ENCODE assay signal across 8 mouse cellular contexts in genomic region chr10:42591993-42592686, GRCm38 (mm10). TPM values are rescaled to one million over a fixed set of nuclear protein-coding genes. Genes with fewer than 3 reads are reported as not detected.
A peak's percentile ranks its signal among the peaks of the same experiment; 100 is the strongest.
DNase-seq lines count a peak whose midpoint lies in the region; ATAC-seq and TF ChIP-seq lines count a peak whose summit lies in the region.
"Had no signal": no experiment of that assay in that cellular context is flagged by ENCODE, and none has a peak within 500 bp of the region (broad histone marks: within the 10 kb centered on the region; RNA-seq: fewer than 3 reads in every experiment).

No protein-coding gene starts in this region.

- no peaks in the 10 kb centered on the region for H3K9me3 ChIP-seq in E14TG2a.4 (ENCODE audit: low read length)
- H3K9me3 ChIP-seq in forebrain, postnatal 0 days (ENCODE audit: low read length): no peaks in the 10 kb centered on the region
- H3K9me3 ChIP-seq in liver, postnatal 0 days (ENCODE audit: low read length): no peaks in the 10 kb centered on the region

- H3K36me3 ChIP-seq in E14TG2a.4 (ENCODE audit: insufficient read depth, low read length): no peaks in the 10 kb centered on the region
- H3K36me3 ChIP-seq in forebrain, postnatal 0 days (ENCODE audit: insufficient read depth): no peaks in the 10 kb centered on the region
- H3K36me3 ChIP-seq in liver, postnatal 0 days (replicated peaks; ENCODE audit: insufficient read depth, low read length): no peaks in the 10 kb centered on the region

- H3K4me1 ChIP-seq in E14TG2a.4 (replicated peaks; ENCODE audit: low read depth, low read length): peaks cover 28% of the 10 kb centered on the region
- peaks cover 9% of the 10 kb centered on the region for H3K4me1 ChIP-seq in forebrain, postnatal 0 days (ENCODE audit: insufficient read depth)
- no peaks in the 10 kb centered on the region for H3K4me1 ChIP-seq in liver, postnatal 0 days (ENCODE audit: insufficient read depth)

- H3K27ac ChIP-seq in forebrain, postnatal 0 days (ENCODE audit: low read depth, low read length): no peak overlapping the region
- no peak overlapping the region for H3K27ac ChIP-seq in liver, postnatal 0 days (ENCODE audit: low read depth)

- TF ChIP-seq CTCF in E14TG2a.4 (conservative IDR thresholded peaks at IDR 0.05; ENCODE audit: low read length): no peak
- TF ChIP-seq CTCF in forebrain, postnatal 0 days (IDR thresholded peaks at IDR 0.05; ENCODE audit: low read depth): no peak
- no peak for TF ChIP-seq CTCF in liver, postnatal 0 days (IDR thresholded peaks at IDR 0.05; ENCODE audit: low read depth)

- TF ChIP-seq EP300 in liver, postnatal 0 days (IDR thresholded peaks at IDR 0.05; ENCODE audit: low read depth): no peak

- H3K27me3 ChIP-seq in E14TG2a.4 (ENCODE audit: insufficient read depth, low read length): peaks cover 92% of the 10 kb centered on the region
- H3K27me3 ChIP-seq in forebrain, postnatal 0 days (ENCODE audit: insufficient read depth, low read length): peaks cover 28% of the 10 kb centered on the region
- H3K27me3 ChIP-seq in liver, postnatal 0 days (ENCODE audit: insufficient read depth, low read length): peaks cover 93% of the 10 kb centered on the region

- peak overlapping the region; percentile 25; the same call in 1 of the 2 replicates for H3K9ac ChIP-seq in forebrain, postnatal 0 days
- no peak overlapping the region for H3K9ac ChIP-seq in liver, postnatal 0 days (replicated peaks)

- 3% methylated on average over 25 of the region's 25 CpGs for WGBS in forebrain, postnatal 0 days
- 2% methylated on average over 25 of the region's 25 CpGs for WGBS in liver, postnatal 0 days (ENCODE audit: insufficient replicate concordance)

- peak overlapping the region; percentile 59 for H3K4me2 ChIP-seq in forebrain, postnatal 0 days (ENCODE audit: low read depth)
- H3K4me2 ChIP-seq in liver, postnatal 0 days (ENCODE audit: low read depth, low read length): peak overlapping the region; percentile 56

- DNase-seq in A20 (ENCODE audit: low read depth, low spot score): peak; percentile 11
- no peak for DNase-seq in forebrain, postnatal 0 days
- no peak for DNase-seq in liver, postnatal 0 days
- no peak for DNase-seq in adrenal gland, postnatal 25 days

- peak; percentile 40 for ATAC-seq in forebrain, postnatal 0 days
- ATAC-seq in liver, postnatal 0 days: no peak
- no peak for ATAC-seq in erythroid progenitor cell, adult 5-6 weeks (replicated peaks; ENCODE audit: low FRiP score, poor library complexity, severe bottlenecking)
- ATAC-seq in monocyte, adult 5-6 weeks (replicated peaks; ENCODE audit: insufficient number of reproducible peaks, low FRiP score, low TSS enrichment, poor library complexity, severe bottlenecking): no peak

- H3K4me3 ChIP-seq in E14TG2a.4 (replicated peaks; ENCODE audit: low read length): peak overlapping the region; percentile 67
- H3K4me3 ChIP-seq in forebrain, postnatal 0 days (ENCODE audit: low read depth, low read length): peak overlapping the region; percentile 35
- H3K4me3 ChIP-seq in liver, postnatal 0 days (ENCODE audit: low read depth, low read length): peak overlapping the region; percentile 41

RNA-seq across cellular contexts. Expression of gene Ostm1, which starts 8.5 kb away (rescaled TPM):
- total RNA-seq in forebrain, postnatal 0 days (2014; rRNA removed): 42.9 and 44.6 TPM in 2 replicates
- 35.2 and 39.2 TPM in 2 replicates for polyA plus RNA-seq in forebrain, postnatal 0 days (2015; fragmentation: Nextera tagmentation; extraction: Ambion mirVana)
- 10.2 and 12.1 TPM in 2 replicates for polyA plus RNA-seq in liver, postnatal 0 days (2015; fragmentation: Nextera tagmentation; extraction: Ambion mirVana)
- total RNA-seq in erythroid progenitor cell, adult 5-6 weeks (2015; ENCODE audit: low replicate concordance): 7.9 and 15.5 TPM in 2 replicates
- total RNA-seq in erythroid progenitor cell, adult 5-6 weeks (2017; ENCODE audit: low replicate concordance): 18.5 and 22.8 TPM in 2 replicates
- 27.4 TPM in 2 replicates for total RNA-seq in adrenal gland, postnatal 25 days (2021)
- total RNA-seq in monocyte, adult 5-6 weeks (2017): 73.5 to 79.9 TPM (median 79.6 TPM) in 3 replicates

RNA-seq across cellular contexts. Expression of gene Nr2e1, which starts 8.7 kb away (rescaled TPM):
- 3.9 and 6.2 TPM in 2 replicates for total RNA-seq in forebrain, postnatal 0 days (2014; rRNA removed)
- polyA plus RNA-seq in forebrain, postnatal 0 days (2015; fragmentation: Nextera tagmentation; extraction: Ambion mirVana): 8.3 and 10.2 TPM in 2 replicates
- polyA plus RNA-seq in liver, postnatal 0 days (2015; fragmentation: Nextera tagmentation; extraction: Ambion mirVana): not detected in 2 replicates
- total RNA-seq in erythroid progenitor cell, adult 5-6 weeks (2015; ENCODE audit: low replicate concordance): not detected in 2 replicates
- total RNA-seq in erythroid progenitor cell, adult 5-6 weeks (2017; ENCODE audit: low replicate concordance): not detected in 2 replicates
- not detected in 2 replicates for total RNA-seq in adrenal gland, postnatal 25 days (2021)
- not detected in 3 replicates for total RNA-seq in monocyte, adult 5-6 weeks (2017)
- polyA plus RNA-seq: gonadal fat pad, adult 2 months had no signal
